Mouse (Mus musculus): Measurements from ENCODE around the gene Cttnbp2nl.

The Cttnbp2nl gene

GRCm38 (mm10) chr3:104965070-104965855, 87.7 kb downstream of the Cttnbp2nl start:
- no peak for DNase-seq (ENCODE audit: low read depth)

- DNase-seq (ENCODE audit: low read depth): no peak
These were observed 89.3 kb downstream of the Cttnbp2nl start for GRCm38 (mm10) chr3:104963331-104964276.

- DNase-seq (ENCODE audit: low read depth): no peak
These were observed 90.1 kb downstream of the Cttnbp2nl start for GRCm38 (mm10) chr3:104962866-104963265.

DNA sequence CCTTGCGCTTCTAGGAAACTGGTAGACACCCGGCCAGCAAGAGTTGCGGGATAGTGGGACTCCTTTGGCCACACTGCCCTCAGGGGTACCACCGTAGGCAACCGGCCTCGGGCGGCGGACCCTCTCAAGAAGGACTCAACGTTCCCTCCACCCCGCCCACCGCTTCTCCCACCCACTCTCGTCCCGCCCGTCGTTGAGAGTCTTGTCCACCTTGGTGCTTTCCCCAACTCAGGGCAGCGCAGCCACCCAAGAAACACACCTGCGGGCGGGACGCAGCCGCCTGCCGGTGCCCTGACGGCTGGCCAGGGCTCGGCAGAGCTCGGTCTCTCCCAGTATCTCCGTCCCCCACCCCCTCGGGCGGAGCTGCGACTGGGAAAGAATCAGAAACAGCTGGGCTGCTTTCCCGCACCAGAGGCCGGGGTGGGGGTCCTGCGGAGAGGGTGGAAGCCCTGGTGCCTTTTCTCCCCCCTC, 90.8 kb downstream of the Cttnbp2nl start:
- no peak for DNase-seq (ENCODE audit: low read depth)

DNA sequence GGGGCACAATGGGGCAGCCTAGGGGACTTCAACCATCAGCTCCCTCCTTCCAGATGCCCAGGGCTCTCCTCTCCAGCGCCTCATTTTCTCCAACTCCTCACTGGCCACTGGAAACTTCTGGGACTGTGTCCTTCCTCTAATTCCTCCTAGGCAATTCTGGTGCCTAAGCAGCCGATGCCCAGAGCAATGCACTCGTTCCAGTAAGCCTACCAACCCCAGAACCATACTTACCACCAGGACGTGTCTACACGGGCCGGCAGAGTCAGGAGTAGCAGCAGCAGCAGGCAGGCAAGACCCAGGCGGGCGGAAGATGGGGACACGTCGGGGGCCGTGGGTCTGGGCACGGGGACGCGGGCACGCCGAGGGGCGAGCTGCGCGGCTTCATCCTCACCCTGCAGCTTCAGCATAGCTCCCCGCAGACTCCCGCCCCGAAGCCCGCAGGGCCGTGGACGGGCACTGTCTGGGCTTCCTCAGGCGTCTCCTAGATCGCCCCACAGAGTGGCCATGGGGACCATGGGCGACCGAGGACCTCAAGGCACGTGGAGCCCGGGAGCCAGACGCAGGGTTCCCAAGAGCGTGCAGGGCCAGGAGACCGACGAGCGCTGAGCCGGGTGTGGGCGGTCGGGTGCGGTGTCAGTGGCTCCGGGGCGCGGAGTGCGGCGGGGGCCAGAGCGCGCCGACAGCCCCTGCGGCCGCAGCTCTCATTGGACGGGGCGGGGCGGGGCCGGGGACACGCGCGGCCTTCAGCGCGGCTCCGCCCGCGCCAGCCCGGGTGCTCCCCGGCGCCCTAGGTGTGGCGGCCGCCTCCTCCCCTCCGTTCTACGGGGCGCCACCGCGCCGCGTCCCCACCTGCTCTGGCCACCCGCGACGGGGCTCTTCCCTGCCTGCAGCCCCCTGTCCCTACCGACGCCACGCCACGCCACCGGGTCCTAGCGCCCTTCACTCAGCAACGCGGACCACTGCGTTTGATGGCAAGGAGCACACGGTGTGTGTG, 91.6 kb downstream of the Cttnbp2nl start, which contains the start of gene Wnt2b:
Gene Wnt2b (minus strand): TSS at position 856 of the 994 bp plus-strand sequence.
- no peak for DNase-seq (ENCODE audit: low read depth)

DNA sequence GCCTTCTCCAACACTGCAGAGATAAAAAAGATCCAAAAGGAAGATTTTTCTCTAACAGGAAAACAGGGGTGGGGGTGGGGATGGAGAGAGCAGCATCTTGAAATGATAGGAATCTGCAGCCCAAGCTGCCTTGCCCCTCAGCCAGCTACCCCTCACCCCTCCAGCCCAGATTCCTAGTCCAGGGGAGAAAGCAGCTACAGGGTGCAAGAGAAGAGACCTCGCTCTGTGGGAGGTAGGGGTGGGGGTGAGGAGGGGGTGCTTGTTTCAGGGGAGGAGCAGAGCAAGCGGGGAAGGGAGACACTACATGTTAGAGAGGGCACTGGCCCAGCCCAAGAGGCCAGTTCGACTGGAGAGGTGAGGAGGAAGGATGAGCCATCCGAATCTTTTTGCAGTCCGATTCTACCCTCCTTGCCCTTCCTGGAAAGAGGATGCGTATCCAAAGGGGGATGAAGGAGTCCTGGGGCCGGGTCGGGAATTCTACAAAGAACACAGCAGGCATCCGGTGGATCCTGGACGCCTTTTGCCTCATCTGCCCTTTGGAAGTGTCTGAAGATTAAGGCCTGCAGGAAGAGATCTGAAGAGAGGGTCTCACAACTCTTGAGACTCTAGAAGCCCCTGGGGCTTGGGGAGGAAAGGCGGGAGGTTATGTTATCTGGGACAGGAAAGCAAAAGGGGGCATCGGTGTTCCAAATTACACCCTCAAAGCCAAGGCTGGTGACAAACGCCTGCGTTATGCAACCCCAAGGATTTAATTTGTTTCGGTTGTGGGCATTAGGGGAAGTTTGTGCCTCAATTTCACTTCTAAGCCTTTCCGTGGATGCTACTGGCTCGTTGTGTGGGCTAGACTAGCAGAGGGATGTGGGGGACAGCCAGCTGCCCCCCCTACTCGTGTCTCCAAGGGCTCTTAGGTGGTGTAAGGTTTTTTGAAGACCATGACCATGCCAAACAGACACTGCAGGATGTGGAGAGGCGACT, 92.6 kb downstream of the Cttnbp2nl start:
- no peak for DNase-seq (ENCODE audit: low read depth)

DNA sequence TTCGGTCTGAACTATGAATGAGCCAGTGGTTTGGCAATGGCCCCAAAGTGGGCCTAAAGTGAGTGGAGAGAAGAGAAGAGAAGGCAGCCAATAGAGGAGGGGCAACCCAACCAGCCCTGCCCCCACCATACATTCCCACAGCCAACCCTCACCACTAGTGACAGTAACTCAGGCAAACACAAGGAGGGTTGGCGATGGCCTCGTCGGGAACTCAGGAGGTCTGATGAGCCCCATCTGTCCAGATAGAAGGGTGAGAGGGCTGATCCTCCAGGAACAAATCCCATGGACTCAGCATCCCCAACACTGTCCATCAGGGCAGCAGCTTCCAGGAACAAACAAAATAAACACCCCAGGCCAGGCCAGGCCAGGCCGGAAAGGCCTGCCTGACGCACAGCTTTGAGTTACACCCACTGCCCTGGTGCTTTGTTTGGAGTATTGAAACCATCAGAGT, 96.8 kb downstream of the Cttnbp2nl start:
- no peak for DNase-seq (ENCODE audit: low read depth)

GRCm38 (mm10) chr3:104954551-104954950, 98.4 kb downstream of the Cttnbp2nl start:
- DNase-seq (ENCODE audit: low read depth): no peak

GRCm38 (mm10) chr3:104954137-104954536, 98.8 kb downstream of the Cttnbp2nl start:
- DNase-seq (ENCODE audit: low read depth): no peak

DNA sequence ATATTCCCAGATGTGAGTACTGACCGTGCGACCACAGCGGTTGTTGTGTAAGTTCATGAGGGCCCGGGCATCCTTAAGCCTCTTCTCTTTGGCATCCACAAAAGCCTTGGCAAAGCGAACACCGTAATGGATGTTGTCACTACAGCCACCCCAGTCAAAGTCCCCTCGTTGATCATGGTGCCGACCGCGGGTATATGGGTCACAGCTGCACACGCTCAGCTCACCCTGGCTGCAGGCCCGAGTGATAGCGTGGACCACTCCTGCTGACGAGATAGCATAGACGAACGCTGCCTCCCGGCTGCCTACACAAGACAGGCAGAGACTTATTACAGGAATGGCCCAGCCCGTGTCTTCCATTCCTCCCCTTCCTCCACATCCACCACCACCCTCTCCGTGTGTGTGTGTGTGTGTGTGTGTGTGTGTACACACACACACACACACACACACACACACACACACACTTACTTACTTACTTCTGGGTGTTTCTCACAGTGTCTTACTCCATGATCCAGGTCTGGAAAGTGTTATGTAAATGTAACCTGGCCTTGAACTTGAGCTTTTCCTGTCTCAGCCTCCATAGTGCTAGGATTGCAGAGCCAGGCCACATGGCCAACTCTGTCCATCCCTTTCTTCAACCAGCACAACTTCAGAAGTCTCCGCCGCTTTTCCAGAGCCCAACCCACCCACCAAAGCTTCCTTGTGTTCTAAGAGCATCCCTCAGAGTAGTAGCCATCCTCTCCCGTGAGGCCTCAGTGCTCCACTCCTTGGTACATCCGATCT, 99.9 kb downstream of the Cttnbp2nl start:
- no peak for DNase-seq (ENCODE audit: low read depth)

Data from c-Kit-positive CD71-positive TER-119-negative erythroid progenitor cells, embryonic 14.5 days (primary cell).